Mouse (Mus musculus): ENCODE data around the gene Zfr.

Zfr gene

GRCm38 (mm10) chr15:12117242-12118092 lies at the start of gene Zfr:
Zfr (plus strand) TSS chr15:12117831.
- DNase-seq, result peak; percentile 95

GRCm38 (mm10) chr15:12067971-12068370 lies 49.7 kb upstream of the Zfr start:
- no peak for DNase-seq

GRCm38 (mm10) chr15:12068395-12069218 lies 49.0 kb upstream of the Zfr start:
- DNase-seq, result no peak

DNA sequence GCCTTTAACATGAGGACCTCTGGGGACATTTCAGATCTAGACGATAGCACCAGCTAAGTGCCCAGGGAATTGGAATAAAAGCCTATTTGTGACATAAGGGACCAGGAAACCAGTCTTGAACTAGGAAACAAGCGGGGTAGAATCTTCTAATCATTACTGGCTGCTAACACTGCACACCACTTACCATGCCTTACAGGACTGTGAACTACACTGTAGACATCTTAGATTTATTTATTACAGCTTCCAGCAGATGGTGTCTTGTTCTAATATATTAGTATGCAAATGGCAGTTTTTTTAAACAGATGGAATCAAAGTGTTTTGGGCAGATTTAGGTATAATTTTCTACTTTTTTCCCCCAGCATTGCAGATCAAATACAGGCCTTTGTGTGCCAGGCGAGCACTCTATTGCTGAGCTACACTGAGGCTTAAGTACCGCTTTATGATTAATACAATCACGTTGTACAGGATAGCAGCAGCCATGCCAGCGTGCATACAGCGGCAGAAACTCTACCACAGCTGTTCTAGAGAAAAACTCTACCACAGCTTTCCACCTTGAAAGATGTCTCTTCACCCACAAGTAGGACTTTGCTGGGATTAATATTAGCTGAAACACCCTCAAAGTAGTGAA lies 44.8 kb upstream of the Zfr start:
- DNase-seq, result no peak

DNA sequence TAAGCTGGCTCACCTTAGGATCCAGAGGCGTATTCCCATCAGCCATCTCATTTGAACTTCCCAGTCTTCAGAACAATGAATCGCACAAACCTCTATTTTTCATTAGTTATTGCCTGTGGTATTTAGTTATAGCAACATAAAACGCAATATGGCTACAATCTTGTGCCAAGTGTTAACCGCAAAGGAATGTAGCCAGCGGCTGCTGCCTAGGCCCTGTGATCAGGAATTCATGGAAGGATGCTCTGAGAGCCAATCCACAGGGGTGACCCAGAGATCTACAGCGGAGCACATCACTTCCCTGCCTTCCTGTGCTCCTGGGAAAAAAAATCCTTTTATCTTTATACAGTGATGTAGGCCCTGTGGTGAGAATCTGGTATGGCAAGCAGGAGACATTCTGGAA lies 43.2 kb upstream of the Zfr start:
- DNase-seq, result no peak

GRCm38 (mm10) chr15:12082344-12082743 lies 35.3 kb upstream of the Zfr start:
- no peak for DNase-seq

DNA sequence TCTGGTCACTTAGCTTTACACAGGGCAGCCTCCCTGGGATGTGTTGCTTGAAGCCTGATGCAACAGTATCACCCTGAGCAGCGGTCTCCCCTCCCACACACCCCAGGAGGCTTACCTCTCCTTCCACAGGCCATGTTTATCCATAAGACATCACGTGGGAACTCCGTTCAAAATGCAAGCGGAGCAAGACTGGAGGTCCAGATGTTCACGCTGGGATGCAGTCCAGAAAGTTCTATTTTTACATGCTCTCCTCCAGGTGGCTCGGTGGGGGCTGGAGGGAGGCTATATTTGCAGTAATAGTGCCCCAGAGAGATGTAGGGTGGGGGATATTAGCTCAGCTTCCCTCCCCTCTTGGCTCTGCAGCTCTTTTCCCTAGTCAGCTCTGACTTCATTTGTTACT lies 33.5 kb upstream of the Zfr start:
- no peak for DNase-seq

- no peak for DNase-seq
Observed at GRCm38 (mm10) chr15:12084859-12085258, 32.8 kb upstream of the Zfr start.

DNA sequence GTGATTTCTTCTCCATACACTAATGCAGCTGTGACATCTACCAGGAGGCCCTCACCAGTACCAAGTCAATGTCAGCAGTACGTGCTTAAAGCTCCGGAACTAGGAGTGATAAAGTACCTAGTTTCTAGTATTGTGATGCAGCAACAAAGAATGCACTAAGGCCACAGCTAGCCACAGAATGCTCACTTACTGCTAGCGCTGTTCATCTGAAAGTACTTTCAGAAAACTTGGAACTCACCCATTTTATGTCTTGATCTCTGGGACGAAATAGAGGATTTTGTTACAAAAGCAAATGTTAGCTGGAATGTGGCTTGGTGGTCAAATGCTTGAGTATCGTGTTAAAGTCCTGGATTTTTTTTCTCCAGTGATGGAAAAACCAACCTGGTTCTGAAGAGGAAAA lies 30.0 kb upstream of the Zfr start:
- DNase-seq, result no peak

- DNase-seq, result no peak
Observed at GRCm38 (mm10) chr15:12088091-12088490, 29.5 kb upstream of the Zfr start.

- no peak for DNase-seq
Observed at GRCm38 (mm10) chr15:12090087-12090486, 27.5 kb upstream of the Zfr start.

DNA sequence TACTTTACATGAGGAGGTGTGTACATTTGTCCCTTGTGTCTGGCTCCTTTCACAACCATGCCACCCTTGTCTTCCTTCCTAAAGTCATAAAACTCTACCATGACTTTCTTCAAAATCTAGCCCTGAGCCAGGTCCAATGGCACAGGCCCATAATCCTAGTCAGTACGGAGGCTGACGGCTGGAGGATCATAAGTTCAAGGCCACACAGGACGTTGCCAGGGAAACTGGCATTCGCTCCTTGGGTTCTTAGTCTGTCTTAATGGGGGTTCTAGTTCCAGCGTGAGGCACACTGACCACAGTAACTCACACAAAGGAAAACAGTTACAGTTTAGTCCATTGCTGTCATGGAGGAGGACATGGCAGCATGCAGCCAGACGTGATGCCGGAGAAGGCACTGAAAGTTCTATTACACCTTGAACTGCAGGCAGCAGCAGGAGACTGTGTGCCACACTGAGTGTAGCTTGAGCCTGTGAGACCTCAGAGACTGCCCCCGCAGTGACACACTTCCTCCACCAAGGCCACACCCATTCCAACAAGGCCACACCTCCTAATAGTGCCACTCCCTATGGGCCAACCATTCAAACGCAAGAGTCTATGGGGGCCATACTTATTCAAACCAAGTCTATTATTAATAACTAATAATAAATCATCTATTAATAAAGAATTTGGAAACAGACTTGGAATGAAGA lies 26.5 kb upstream of the Zfr start:
- DNase-seq, result no peak

- DNase-seq, result no peak
Observed at GRCm38 (mm10) chr15:12091781-12092458, 25.7 kb upstream of the Zfr start.

DNA sequence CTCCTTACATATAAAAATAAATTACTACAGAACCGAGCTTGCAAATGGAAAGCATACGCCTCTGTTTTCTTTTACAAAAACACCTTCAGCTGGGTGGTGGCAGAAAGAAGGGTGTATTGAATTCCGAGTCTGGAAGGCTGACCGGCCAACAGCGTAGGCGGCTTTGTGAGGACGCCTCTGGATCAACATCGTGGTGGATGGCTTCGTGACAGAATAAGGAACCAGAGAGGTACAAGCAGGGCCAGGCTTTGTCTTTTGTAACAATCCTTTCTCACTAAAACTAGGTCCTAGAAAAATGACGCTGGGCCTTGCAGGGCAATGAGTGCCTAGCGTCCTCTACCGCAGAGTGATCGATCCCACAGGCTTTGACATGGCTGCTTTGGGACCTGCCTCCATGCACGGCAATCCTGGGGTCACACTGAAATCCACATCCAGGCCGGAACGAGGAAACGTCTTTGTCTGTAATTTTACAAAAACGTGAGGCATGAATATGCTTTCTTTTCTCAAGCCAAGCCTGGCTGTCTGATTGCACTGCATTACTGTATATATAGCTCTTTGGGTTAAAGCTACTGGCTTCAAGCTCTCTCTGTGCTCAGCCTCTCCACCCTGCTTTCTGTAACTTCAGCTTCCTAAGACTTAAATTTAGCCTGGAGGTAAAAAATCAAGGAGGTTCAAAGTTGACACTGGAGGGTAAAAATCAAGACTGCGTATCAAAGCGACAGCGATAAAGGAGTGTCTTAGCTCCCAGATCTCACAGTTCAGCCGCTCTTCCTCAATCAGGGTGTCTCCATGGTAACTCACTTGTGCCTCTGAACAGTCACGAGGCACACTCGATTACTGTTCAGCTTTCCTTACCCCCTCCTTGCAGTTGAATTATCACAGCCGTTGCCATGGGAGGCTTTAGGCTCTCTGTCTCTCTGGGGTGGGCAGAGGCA lies 24.3 kb upstream of the Zfr start:
- no peak for DNase-seq

DNA sequence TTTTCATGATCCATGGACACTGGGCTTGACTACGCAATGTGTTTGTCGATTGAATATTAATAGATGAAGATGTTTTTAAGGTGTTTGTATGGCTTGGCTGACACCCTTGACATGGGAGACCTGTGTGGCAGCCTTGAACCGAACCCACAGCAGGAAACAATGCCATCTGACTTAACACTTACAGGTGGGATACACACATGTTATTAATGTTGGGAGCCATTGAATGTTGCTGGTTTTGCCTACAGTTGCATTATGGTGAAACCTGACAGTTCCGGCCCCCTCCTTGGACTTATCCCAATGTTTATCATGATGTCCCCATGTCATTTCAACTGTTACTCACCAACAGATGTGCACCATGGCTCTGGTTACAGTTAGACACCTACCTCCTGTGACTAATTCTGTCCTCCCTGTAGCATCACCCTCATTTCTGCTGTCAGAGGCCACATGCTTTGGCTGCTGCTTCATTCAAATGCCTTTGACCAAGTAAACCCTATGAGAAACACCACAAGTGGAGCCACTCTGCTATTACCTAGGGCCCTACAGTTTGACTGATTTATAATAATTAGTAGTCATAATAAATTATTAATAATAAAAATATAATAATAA lies 23.6 kb upstream of the Zfr start:
- DNase-seq, result no peak

GRCm38 (mm10) chr15:12096447-12096846 lies 21.2 kb upstream of the Zfr start:
- no peak for DNase-seq

DNA sequence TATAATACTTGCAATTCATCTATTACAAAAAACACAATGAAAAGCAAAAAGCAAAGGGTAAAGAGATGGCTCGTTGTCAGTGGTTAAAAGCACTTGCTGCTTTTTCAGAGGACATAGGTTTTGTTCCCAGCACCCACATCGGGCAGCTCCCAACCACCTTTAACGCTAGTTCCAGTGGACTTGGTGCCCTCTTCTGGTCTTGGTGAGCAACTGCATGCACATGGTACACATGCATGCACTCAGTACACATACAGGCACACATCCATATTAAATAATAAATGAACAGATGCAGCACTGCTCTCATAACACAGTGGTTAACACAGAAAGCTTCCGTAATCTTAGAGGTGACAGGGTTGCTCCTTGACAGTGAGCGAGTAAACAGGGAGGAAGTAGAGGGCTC lies 20.3 kb upstream of the Zfr start:
- no peak for DNase-seq

DNA sequence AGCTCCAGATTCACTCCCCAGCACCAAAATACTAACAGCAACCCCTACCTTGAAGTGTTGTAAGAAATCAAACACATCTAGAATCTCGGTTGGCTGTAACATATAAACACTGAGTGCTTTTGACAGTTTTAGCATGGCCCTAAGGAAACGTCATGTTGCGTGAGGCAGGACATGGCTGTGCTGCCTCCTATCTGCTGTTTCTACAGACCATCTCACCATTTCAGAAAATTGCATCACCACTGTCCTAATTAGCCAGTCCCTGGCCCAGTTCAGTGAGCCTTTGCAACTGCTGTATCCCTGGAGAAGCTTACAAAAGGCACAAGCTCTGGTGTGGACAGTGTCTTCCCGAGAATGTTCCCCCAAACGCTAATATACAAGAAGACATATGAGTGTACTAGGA lies 16.7 kb upstream of the Zfr start:
- no peak for DNase-seq

- no peak for DNase-seq
Observed at GRCm38 (mm10) chr15:12103763-12104162, 13.9 kb upstream of the Zfr start.

GRCm38 (mm10) chr15:12104827-12105226 lies 12.8 kb upstream of the Zfr start:
- no peak for DNase-seq

DNA sequence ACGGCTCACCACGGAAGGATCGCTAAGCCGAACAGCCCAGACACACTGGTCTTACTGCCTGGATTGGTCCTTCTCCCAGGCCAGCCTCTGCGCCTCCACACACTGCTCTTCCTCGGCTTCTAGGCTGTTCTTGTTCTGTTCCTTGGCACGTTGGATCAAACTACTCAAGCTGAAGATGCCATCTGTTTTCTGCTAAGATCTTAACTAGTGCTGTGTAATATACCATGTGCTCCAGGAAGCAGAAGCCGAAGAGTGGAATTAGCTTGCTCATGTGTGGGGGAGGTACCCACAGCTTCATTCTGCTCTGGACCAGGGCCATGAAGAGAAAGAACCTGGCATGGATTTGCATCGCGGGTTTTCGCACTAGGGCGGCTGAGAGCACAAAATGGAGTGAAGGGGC lies 11.2 kb upstream of the Zfr start:
- peak; percentile 34 for DNase-seq

Measured in cerebellum, adult 11-12 months (tissue).